Mouse (Mus musculus) heart, postnatal 36 days (tissue): ENCODE measurements around the gene Rfk. TPM values are rescaled to one million over a fixed set of nuclear protein-coding genes. Genes with fewer than 3 reads are reported as not detected.

Experiments
- DNase-seq, 2 experiments: peaks; one replicate each; pipeline ENCODE4 v3.0.0; 2021 to 2022
- intact Hi-C: fragments of 180-260 bp; cut with DNase I; formaldehyde crosslinking; loops from one replicate; pipeline ENCODE4 v1.15.1; 2025
- total RNA-seq, 2 experiments: library from RNA; stranded (reverse); gene quantifications; 2 replicates each; pipeline ENCODE4 v1.2.3; 2021

Rfk gene
- total RNA-seq, 2 experiments from 2014 or later, result 66.1 to 74.6 TPM

DNA sequence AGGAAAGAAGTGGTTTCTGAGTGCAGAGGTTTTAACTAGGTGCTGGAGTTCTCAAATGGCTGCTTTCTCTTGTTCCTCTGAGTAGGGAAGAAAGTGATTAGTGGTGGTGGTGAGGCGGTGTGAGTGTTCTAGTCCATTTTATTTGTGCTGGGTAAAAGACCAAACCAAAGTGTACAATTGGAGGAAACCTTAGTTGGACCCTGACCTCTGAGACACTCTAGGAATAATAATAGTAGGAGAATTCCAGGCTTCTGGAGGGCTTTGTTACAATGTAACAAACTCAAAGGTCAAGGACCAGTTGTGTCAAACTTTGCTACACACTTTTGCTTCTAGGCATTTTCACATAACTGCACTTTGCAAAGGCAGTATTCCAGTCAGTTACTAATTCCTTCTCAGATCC lies 42.8 kb downstream of the Rfk start:
- intact Hi-C loops, result no loop called here

DNA sequence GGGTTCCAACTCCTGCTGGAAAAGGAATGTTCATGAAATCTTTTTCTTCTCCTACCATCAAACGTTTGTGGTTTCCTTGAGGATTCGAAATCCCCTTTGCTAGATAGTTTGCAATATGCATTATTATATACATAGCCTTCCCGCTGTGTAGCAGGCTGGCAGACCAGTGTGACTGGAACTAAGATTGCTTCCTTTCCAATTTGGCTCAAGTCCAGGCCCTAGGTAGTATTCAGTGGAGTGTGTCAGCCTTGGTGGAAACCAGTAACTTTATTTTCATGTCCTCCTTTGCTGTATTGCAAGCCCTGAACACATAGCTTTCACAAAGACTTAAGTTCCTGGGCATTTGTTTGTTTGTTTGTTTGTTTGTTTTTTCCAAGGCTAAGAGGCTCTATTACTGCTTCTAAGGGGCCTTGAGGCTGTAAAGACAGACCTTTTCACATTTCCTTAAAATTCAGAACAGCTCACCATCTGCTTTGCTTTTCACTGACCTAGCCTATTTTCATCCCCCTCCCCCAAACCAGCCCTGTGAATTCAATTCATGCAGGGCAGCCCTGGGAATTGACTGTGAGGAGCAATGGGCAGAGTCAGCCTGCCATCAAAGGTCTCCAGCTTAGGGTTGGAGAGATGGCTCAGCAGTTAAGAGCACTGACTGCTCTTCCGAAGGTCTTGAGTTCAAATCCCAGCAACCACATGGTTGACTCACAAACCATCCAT lies 45.8 kb downstream of the Rfk start:
- intact Hi-C loops, result no loop called here

More for the DNA sequence above, 42.8 kb downstream of the Rfk start:
- DNase-seq, result no peak

DNA sequence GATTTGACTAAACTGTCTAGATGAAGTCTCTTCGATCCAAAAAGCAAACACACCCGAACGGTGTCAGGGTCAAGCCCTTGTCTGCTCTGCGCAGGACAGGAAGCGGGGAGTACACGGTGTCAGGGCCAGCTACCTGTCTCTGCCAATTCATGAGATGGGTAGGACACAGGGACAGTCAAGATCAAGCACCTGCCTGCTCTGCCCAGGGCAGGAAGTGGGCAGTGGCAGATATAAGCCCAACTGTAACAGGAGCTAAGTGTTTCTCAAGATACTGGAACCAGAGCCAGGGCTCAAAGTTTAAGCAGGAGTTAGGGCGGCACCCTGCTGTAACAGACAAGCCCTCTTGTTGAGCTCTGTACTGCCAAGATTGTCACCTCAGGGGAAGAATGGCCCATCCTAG lies 49.7 kb downstream of the Rfk start:
- DNase-seq, result no peak
- intact Hi-C loops, result no loop called here

More for the DNA sequence above, 45.8 kb downstream of the Rfk start:
- DNase-seq, result no peak

Other genes starting within 250 kb of the Rfk start
- gene Gcnt1, start 21.2 kb upstream of the Rfk start, total RNA-seq, result 10 to 100 TPM; 13.2 to 17.8 TPM